In the genomic region with DNA sequence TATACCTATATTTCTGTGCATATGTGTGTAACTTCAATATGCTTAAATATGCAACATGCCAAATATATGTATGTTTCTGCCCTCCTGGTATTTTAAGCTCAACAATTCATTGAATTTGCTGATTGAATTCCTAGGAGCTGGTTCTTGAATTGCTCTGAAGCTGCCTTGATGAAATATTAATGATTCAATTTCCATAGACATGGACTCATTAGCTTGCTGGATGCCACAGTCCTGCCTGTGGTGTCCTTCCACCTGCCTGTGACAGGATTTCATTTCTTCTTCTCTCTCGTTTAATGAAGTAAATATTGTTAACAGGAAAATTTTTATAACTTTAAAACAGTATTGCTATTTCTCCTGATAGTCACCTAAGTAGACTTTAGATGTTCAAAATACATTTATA, we compare ENCODE assay signal across 30 mouse cellular contexts. TPM values are rescaled to one million over a fixed set of nuclear protein-coding genes. Genes with fewer than 3 reads are reported as not detected.
"Had no signal": no experiment of that assay in that cellular context is flagged by ENCODE, and none has a peak within 500 bp of the region (broad histone marks: within the 10 kb centered on the region; RNA-seq: fewer than 3 reads in every experiment).

No protein-coding gene starts in this region.

- H3K4me3 ChIP-seq: heart, adult 2 months; heart, embryonic 10.5 days; heart, embryonic 12.5 days; hindbrain, embryonic 10.5 days; hindbrain, embryonic 15.5 days; intestine, embryonic 15.5 days; layer of hippocampus, adult 2 months; left cerebral cortex, adult 2 months; limb, embryonic 10.5 days; limb, embryonic 12.5 days had no signal

- H3K9me3 ChIP-seq: heart, embryonic 10.5 days; heart, embryonic 12.5 days; hindbrain, embryonic 10.5 days; hindbrain, embryonic 15.5 days; intestine, embryonic 15.5 days; limb, embryonic 10.5 days; limb, embryonic 12.5 days had no signal

- H3K4me2 ChIP-seq: heart, embryonic 12.5 days; hindbrain, embryonic 15.5 days; intestine, embryonic 15.5 days; limb, embryonic 12.5 days had no signal

- H3K27me3 ChIP-seq: heart, embryonic 12.5 days; hindbrain, embryonic 15.5 days; intestine, embryonic 15.5 days; limb, embryonic 12.5 days had no signal

- ATAC-seq: inflammation-experienced regulatory T-cells, adult 6 months; intestine, embryonic 15.5 days; intestine, postnatal 0 days had no signal

- H3K27ac ChIP-seq: heart, adult 2 months; heart, embryonic 10.5 days; hindbrain, embryonic 10.5 days; hindbrain, embryonic 15.5 days; intestine, embryonic 15.5 days; layer of hippocampus, adult 2 months; left cerebral cortex, adult 2 months; limb, embryonic 10.5 days; limb, embryonic 12.5 days had no signal

- DNase-seq: gastrocnemius, postnatal 14 days; gastrocnemius, postnatal 36 days; heart, adult 11 months; heart, adult 2 months; heart, postnatal 10 days; heart, postnatal 4 days; kidney, adult 18-20 months; kidney, adult 8-10 months; kidney, postnatal 10 days; kidney, postnatal 25 days; kidney, postnatal 4 days; liver had no signal

- H3K4me1 ChIP-seq: heart, embryonic 10.5 days; heart, embryonic 12.5 days; hindbrain, embryonic 10.5 days; intestine, embryonic 15.5 days; limb, embryonic 10.5 days; limb, embryonic 12.5 days had no signal

- H3K36me3 ChIP-seq: heart, embryonic 10.5 days; heart, embryonic 12.5 days; hindbrain, embryonic 10.5 days; hindbrain, embryonic 15.5 days; intestine, embryonic 15.5 days; limb, embryonic 10.5 days; limb, embryonic 12.5 days had no signal

- H3K9ac ChIP-seq: forebrain, postnatal 0 days; heart, embryonic 12.5 days; hindbrain, embryonic 15.5 days; intestine, embryonic 15.5 days; limb, embryonic 12.5 days had no signal

RNA-seq across cellular contexts. Expression of a gene that starts 51.6 kb away (rescaled TPM):
- total RNA-seq: heart, adult 2 months; heart, postnatal 10 days; heart, postnatal 4 days; layer of hippocampus, adult 2 months; layer of hippocampus, postnatal 10 days; layer of hippocampus, postnatal 25 days; left cerebral cortex, postnatal 14 days had no signal
- polyA plus RNA-seq: forebrain, postnatal 0 days; heart, embryonic 12.5 days; heart, embryonic 14.5 days; hindbrain, embryonic 10.5 days; hindbrain, embryonic 15.5 days; intestine, postnatal 0 days; kidney, embryonic 14.5 days; limb, embryonic 12.5 days; limb, embryonic 14.5 days had no signal
